Comparison of ENCODE assay signal across 38 mouse cellular contexts in genomic region chr7:43918426-43918825, GRCm38 (mm10). TPM values are rescaled to one million over a fixed set of nuclear protein-coding genes. Genes with fewer than 3 reads are reported as not detected.
"Had no signal": no experiment of that assay in that cellular context is flagged by ENCODE, and none has a peak within 500 bp of the region (broad histone marks: within the 10 kb centered on the region; RNA-seq: fewer than 3 reads in every experiment).

No protein-coding gene starts in this region.

- DNase-seq: gastrocnemius, adult 2 months; gastrocnemius, postnatal 10 days; heart, adult 2 months; heart, postnatal 4 days; kidney, adult 18-20 months; kidney, adult 8-10 months; kidney, postnatal 10 days; kidney, postnatal 25 days; kidney, postnatal 4 days; liver; liver, embryonic 13.5 days had no signal

- H3K27me3 ChIP-seq: heart, embryonic 15.5 days; hindbrain, embryonic 12.5 days; intestine, embryonic 15.5 days; limb, embryonic 12.5 days; liver, embryonic 13.5 days had no signal

- H3K4me2 ChIP-seq: heart, embryonic 11.5 days; heart, embryonic 13.5 days; heart, embryonic 15.5 days; hindbrain, embryonic 12.5 days; hindbrain, embryonic 14.5 days; intestine, embryonic 15.5 days; limb, embryonic 12.5 days; liver, embryonic 11.5 days; liver, embryonic 13.5 days had no signal

- H3K27ac ChIP-seq: gastrocnemius, adult 2 months; heart, adult 2 months; heart, embryonic 13.5 days; heart, embryonic 15.5 days; hindbrain, embryonic 10.5 days; hindbrain, embryonic 12.5 days; hindbrain, embryonic 14.5 days; intestine, embryonic 15.5 days; layer of hippocampus, adult 2 months; left cerebral cortex, adult 2 months; limb, embryonic 10.5 days; limb, embryonic 12.5 days; liver, embryonic 13.5 days had no signal

- H3K9ac ChIP-seq: heart, embryonic 13.5 days; heart, embryonic 15.5 days; hindbrain, embryonic 12.5 days; hindbrain, embryonic 14.5 days; intestine, embryonic 15.5 days; limb, embryonic 12.5 days; liver, embryonic 13.5 days had no signal

- H3K36me3 ChIP-seq: heart, embryonic 13.5 days; heart, embryonic 15.5 days; hindbrain, embryonic 10.5 days; hindbrain, embryonic 12.5 days; intestine, embryonic 15.5 days; limb, embryonic 10.5 days; limb, embryonic 12.5 days; liver, embryonic 13.5 days had no signal

- H3K4me3 ChIP-seq: gastrocnemius, adult 2 months; heart, adult 2 months; heart, embryonic 13.5 days; heart, embryonic 15.5 days; hindbrain, embryonic 10.5 days; hindbrain, embryonic 12.5 days; intestine, embryonic 15.5 days; layer of hippocampus, adult 2 months; left cerebral cortex, adult 2 months; limb, embryonic 10.5 days; limb, embryonic 12.5 days; liver, embryonic 13.5 days had no signal

- H3K4me1 ChIP-seq: heart, embryonic 13.5 days; heart, embryonic 15.5 days; hindbrain, embryonic 10.5 days; hindbrain, embryonic 12.5 days; intestine, embryonic 15.5 days; limb, embryonic 10.5 days; limb, embryonic 12.5 days; liver, embryonic 13.5 days had no signal

- H3K9me3 ChIP-seq: heart, embryonic 13.5 days; heart, embryonic 15.5 days; hindbrain, embryonic 10.5 days; hindbrain, embryonic 12.5 days; intestine, embryonic 15.5 days; limb, embryonic 10.5 days; limb, embryonic 12.5 days; liver, embryonic 13.5 days had no signal

- ATAC-seq: hindbrain, embryonic 16.5 days; inflammation-experienced regulatory T-cells, adult 6 months; intestine, embryonic 15.5 days; intestine, postnatal 0 days had no signal

RNA-seq across cellular contexts. Expression of gene Klk15, which starts 15.1 kb away (rescaled TPM):
- total RNA-seq: gastrocnemius, adult 2 months; gastrocnemius, postnatal 10 days; gastrocnemius, postnatal 4 days; granulocyte monocyte progenitor cell, adult 5-6 weeks; heart, adult 2 months; heart, postnatal 25 days; heart, postnatal 4 days; layer of hippocampus, adult 2 months; layer of hippocampus, postnatal 10 days; layer of hippocampus, postnatal 25 days; left cerebral cortex, adult 2 months; left cerebral cortex, postnatal 14 days; left cerebral cortex, postnatal 36 days had no signal
- polyA plus RNA-seq: frontal cortex, adult 2 months; heart, adult 2 months; heart, embryonic 11.5 days; heart, embryonic 13.5 days; heart, embryonic 15.5 days; heart, postnatal 0 days; hindbrain, embryonic 10.5 days; hindbrain, embryonic 12.5 days; hindbrain, embryonic 14.5 days; hindbrain, embryonic 16.5 days; inflammation-experienced regulatory T-cells, adult 6 months; intestine, embryonic 15.5 days; intestine, postnatal 0 days; kidney, embryonic 14.5 days; kidney, embryonic 16.5 days; limb, embryonic 12.5 days; limb, embryonic 14.5 days; liver, embryonic 11.5 days; liver, embryonic 13.5 days had no signal

RNA-seq across cellular contexts. Expression of gene Klk1b8, which starts 32.0 kb away (rescaled TPM):
- total RNA-seq: gastrocnemius, adult 2 months; gastrocnemius, postnatal 10 days; gastrocnemius, postnatal 4 days; granulocyte monocyte progenitor cell, adult 5-6 weeks; heart, adult 2 months; heart, postnatal 25 days; heart, postnatal 4 days; layer of hippocampus, adult 2 months; layer of hippocampus, postnatal 10 days; layer of hippocampus, postnatal 25 days; left cerebral cortex, adult 2 months; left cerebral cortex, postnatal 14 days; left cerebral cortex, postnatal 36 days had no signal
- polyA plus RNA-seq: frontal cortex, adult 2 months; heart, adult 2 months; heart, embryonic 11.5 days; heart, embryonic 13.5 days; heart, embryonic 15.5 days; heart, postnatal 0 days; hindbrain, embryonic 10.5 days; hindbrain, embryonic 12.5 days; hindbrain, embryonic 14.5 days; hindbrain, embryonic 16.5 days; inflammation-experienced regulatory T-cells, adult 6 months; intestine, postnatal 0 days; kidney, embryonic 14.5 days; kidney, embryonic 16.5 days; limb, embryonic 10.5 days; limb, embryonic 12.5 days; limb, embryonic 14.5 days; liver, embryonic 11.5 days; liver, embryonic 13.5 days had no signal

RNA-seq across cellular contexts. Expression of gene Klk4, which starts 37.5 kb away (rescaled TPM):
- total RNA-seq: gastrocnemius, adult 2 months; gastrocnemius, postnatal 10 days; granulocyte monocyte progenitor cell, adult 5-6 weeks; heart, adult 2 months; heart, postnatal 25 days; heart, postnatal 4 days; layer of hippocampus, adult 2 months; layer of hippocampus, postnatal 10 days; layer of hippocampus, postnatal 25 days; left cerebral cortex, adult 2 months; left cerebral cortex, postnatal 14 days; left cerebral cortex, postnatal 36 days had no signal
- polyA plus RNA-seq: frontal cortex, adult 2 months; heart, adult 2 months; heart, embryonic 11.5 days; heart, embryonic 13.5 days; heart, embryonic 15.5 days; heart, postnatal 0 days; inflammation-experienced regulatory T-cells, adult 6 months; intestine, embryonic 15.5 days; intestine, postnatal 0 days; kidney, embryonic 16.5 days; limb, embryonic 10.5 days; limb, embryonic 12.5 days; liver, embryonic 13.5 days had no signal

RNA-seq across cellular contexts. Expression of gene Klk1b1, which starts 48.1 kb away (rescaled TPM):
- total RNA-seq: gastrocnemius, adult 2 months; gastrocnemius, postnatal 10 days; gastrocnemius, postnatal 4 days; granulocyte monocyte progenitor cell, adult 5-6 weeks; heart, adult 2 months; heart, postnatal 25 days; heart, postnatal 4 days; layer of hippocampus, adult 2 months; layer of hippocampus, postnatal 10 days; layer of hippocampus, postnatal 25 days; left cerebral cortex, adult 2 months; left cerebral cortex, postnatal 14 days; left cerebral cortex, postnatal 36 days had no signal
- polyA plus RNA-seq: frontal cortex, adult 2 months; heart, adult 2 months; heart, embryonic 11.5 days; heart, embryonic 13.5 days; heart, embryonic 15.5 days; heart, postnatal 0 days; hindbrain, embryonic 10.5 days; hindbrain, embryonic 12.5 days; hindbrain, embryonic 14.5 days; hindbrain, embryonic 16.5 days; inflammation-experienced regulatory T-cells, adult 6 months; intestine, embryonic 15.5 days; intestine, postnatal 0 days; kidney, embryonic 14.5 days; kidney, embryonic 16.5 days; limb, embryonic 10.5 days; limb, embryonic 12.5 days; limb, embryonic 14.5 days; liver, embryonic 11.5 days; liver, embryonic 13.5 days had no signal

RNA-seq across cellular contexts. Expression of gene Klk1b9, which starts 57.4 kb away (rescaled TPM):
- total RNA-seq: gastrocnemius, adult 2 months; gastrocnemius, postnatal 10 days; gastrocnemius, postnatal 4 days; granulocyte monocyte progenitor cell, adult 5-6 weeks; heart, adult 2 months; heart, postnatal 25 days; heart, postnatal 4 days; layer of hippocampus, adult 2 months; layer of hippocampus, postnatal 10 days; layer of hippocampus, postnatal 25 days; left cerebral cortex, adult 2 months; left cerebral cortex, postnatal 14 days; left cerebral cortex, postnatal 36 days had no signal
- polyA plus RNA-seq: frontal cortex, adult 2 months; heart, adult 2 months; heart, embryonic 11.5 days; heart, embryonic 13.5 days; heart, embryonic 15.5 days; heart, postnatal 0 days; hindbrain, embryonic 10.5 days; hindbrain, embryonic 12.5 days; hindbrain, embryonic 14.5 days; hindbrain, embryonic 16.5 days; intestine, embryonic 15.5 days; intestine, postnatal 0 days; kidney, embryonic 14.5 days; kidney, embryonic 16.5 days; limb, embryonic 10.5 days; limb, embryonic 12.5 days; limb, embryonic 14.5 days; liver, embryonic 11.5 days; liver, embryonic 13.5 days had no signal
